Mouse (Mus musculus): ENCODE data around the gene 1700010I14Rik. TPM values are rescaled to one million over a fixed set of nuclear protein-coding genes. Genes with fewer than 3 reads are reported as not detected.

The 1700010I14Rik gene
- polyA plus RNA-seq (2014; fragmentation: Nextera tagmentation; extraction: Ambion mirVana), result 1.5 and 1.9 TPM in 2 replicates

DNA sequence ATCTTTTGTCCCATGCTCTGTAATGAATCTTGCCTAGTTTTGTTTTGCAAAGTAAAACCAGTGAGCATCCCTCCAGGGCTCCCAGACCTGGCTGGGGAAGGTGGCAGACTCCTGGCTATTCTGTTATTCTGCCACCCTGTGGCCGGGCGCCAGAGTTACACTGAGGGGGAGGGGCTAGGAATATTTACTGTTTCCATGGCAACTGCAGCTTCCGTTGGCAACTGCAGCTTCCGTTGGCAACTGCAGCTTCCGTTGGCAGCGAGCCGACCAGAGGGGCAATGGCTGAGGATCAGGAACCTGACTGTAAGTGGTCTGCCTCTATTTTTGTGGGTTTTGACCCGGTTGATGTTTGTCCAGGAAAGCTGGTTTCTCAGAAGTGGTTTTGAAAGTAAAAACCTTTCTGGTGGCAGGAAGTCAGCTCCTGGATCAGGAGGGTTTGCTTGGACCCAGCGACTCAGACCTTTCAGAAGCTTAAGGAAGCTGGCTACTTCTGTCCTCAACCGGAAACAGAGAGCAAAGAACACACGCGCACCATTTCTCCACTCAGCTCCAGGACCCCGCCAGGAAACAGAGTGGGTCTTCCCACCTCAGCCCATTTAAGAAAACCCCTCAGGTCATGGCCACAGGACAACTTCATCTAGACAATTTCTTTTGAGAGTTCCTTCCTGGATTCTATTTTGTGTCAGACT, at the start of gene 1700010I14Rik:
Gene 1700010I14Rik (plus strand): TSS at position 215 of the 689 bp plus-strand sequence.
- Histone ChIP-seq H3K4me1 (replicated peaks; ENCODE audit: control insufficient read depth, insufficient read depth, low read length) (peaks cover 19% of the 10 kb centered on the region), H3K9ac (peak within 1 kb of the TSS; percentile 47; the same call in 1 of the 2 replicates), H3K27me3 (ENCODE audit: control insufficient read depth, insufficient read depth, low read length) (no peaks in the 10 kb centered on the region), H3K36me3 (replicated peaks; ENCODE audit: control insufficient read depth, insufficient read depth) (peaks cover 13% of the 10 kb centered on the region), H3K4me3 (replicated peaks; ENCODE audit: low read length) (peak within 1 kb of the TSS; percentile 31), H3K4me2 (replicated peaks) (peak within 1 kb of the TSS; percentile 59), H3K9me3 (ENCODE audit: control insufficient read depth, low read length) (no peaks in the 10 kb centered on the region), H3K27ac (0 out of 2 replicates have a peak within 1 kb of the TSS, but pooled peaks have one; percentile 4)
- peak; percentile 49; the same call in 1 of the 2 replicates for ATAC-seq (ENCODE audit: low FRiP score)
- WGBS, result 7% methylated on average over 13 of the region's 13 CpGs
- DNase-seq (ENCODE audit: low spot score), result peak; percentile 84

DNA sequence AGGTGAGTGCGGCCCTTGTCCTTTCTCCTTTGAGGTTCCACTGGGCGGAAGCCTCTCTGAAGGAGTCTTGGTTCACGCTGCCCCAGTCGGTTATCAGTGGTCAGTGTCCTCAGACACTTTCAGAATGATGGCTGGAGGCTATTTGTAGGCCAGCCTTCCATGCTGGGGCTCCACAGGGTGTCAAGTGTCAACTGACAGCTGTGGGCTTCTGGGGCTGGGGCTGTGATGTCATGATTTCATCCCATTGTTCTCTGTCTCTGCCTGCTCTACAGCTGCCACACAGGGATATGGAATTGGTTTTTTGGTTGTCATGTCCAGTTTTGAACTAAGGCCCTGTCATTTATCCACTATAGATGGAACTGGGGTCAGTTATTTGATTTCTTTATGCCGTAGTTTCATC, 36.5 kb upstream of the 1700010I14Rik start:
- H3K27me3 ChIP-seq (ENCODE audit: control insufficient read depth, insufficient read depth, low read length), result no peaks in the 10 kb centered on the region
- ATAC-seq (ENCODE audit: low FRiP score) (no peak), DNase-seq (ENCODE audit: low spot score) (no peak)
- no peak overlapping the region for H3K4me2 ChIP-seq (replicated peaks)
- no peak overlapping the region for H3K9ac ChIP-seq
- 73% methylated on average over 5 of the region's 5 CpGs for WGBS
- H3K36me3 ChIP-seq (replicated peaks; ENCODE audit: control insufficient read depth, insufficient read depth), result peaks cover 78% of the 10 kb centered on the region
- H3K4me1 ChIP-seq (replicated peaks; ENCODE audit: control insufficient read depth, insufficient read depth, low read length), result no peaks in the 10 kb centered on the region
- H3K27ac ChIP-seq, result no peak overlapping the region
- no peak overlapping the region for H3K4me3 ChIP-seq (replicated peaks; ENCODE audit: low read length)
- no peaks in the 10 kb centered on the region for H3K9me3 ChIP-seq (ENCODE audit: control insufficient read depth, low read length)

DNA sequence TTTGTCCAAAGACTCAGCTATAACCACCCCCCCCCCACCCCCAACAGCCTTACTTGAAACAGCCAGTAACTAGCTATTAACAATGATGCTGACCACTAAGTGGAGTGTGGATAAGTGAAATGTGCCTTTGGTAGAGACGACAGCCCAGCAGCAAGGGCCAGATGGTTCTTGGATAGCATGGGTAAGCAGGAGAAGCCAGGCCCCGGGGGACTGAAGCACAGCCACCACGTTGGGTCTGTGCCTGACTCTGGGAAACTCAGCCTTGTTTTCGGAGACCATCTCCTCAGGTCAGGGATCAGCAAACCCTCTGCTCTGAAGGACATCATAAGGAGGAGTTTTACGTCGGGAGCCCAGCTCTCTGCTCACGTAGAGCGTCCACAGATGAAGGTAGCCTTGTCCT, 35.2 kb upstream of the 1700010I14Rik start:
- ATAC-seq (ENCODE audit: low FRiP score) (no peak), DNase-seq (ENCODE audit: low spot score) (no peak)
- 83% methylated on average over 8 of the region's 8 CpGs for WGBS
- no peaks in the 10 kb centered on the region for H3K27me3 ChIP-seq (ENCODE audit: control insufficient read depth, insufficient read depth, low read length)
- H3K9ac ChIP-seq, result no peak overlapping the region
- H3K4me1 ChIP-seq (replicated peaks; ENCODE audit: control insufficient read depth, insufficient read depth, low read length), result no peaks in the 10 kb centered on the region
- no peaks in the 10 kb centered on the region for H3K9me3 ChIP-seq (ENCODE audit: control insufficient read depth, low read length)
- no peak overlapping the region for H3K4me3 ChIP-seq (replicated peaks; ENCODE audit: low read length)
- H3K4me2 ChIP-seq (replicated peaks), result no peak overlapping the region
- H3K27ac ChIP-seq, result no peak overlapping the region
- H3K36me3 ChIP-seq (replicated peaks; ENCODE audit: control insufficient read depth, insufficient read depth), result peaks cover 70% of the 10 kb centered on the region

DNA sequence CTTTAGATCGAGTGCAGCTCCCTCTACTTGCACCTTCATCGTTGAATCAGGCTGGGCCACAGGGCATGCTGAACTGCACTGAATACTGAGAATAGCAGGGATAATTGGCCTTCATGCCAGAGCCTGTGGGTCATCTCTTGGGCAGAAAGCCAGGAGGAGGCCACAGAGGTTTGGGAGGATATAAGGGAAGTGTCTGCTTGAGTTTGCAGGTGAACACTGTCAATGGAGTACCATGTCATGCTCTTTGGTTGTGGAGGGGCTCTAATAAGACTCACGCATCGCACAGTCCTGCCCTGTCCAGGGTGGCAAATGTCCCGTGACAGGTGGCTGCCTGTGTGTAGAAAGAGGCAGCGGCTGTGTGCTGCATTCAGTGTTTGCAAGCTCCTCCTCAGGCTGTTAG, 30.0 kb upstream of the 1700010I14Rik start:
- H3K9ac ChIP-seq, result no peak overlapping the region
- 80% methylated on average over 6 of the region's 6 CpGs for WGBS
- no peak for DNase-seq (ENCODE audit: low spot score)
- H3K4me2 ChIP-seq (replicated peaks), result no peak overlapping the region
- H3K27ac ChIP-seq, result no peak overlapping the region
- no peaks in the 10 kb centered on the region for H3K9me3 ChIP-seq (ENCODE audit: control insufficient read depth, low read length)
- H3K4me1 ChIP-seq (replicated peaks; ENCODE audit: control insufficient read depth, insufficient read depth, low read length), result peaks cover 4% of the 10 kb centered on the region; the same call in 1 of the 2 replicates
- peaks cover 37% of the 10 kb centered on the region for H3K36me3 ChIP-seq (replicated peaks; ENCODE audit: control insufficient read depth, insufficient read depth)
- no peaks in the 10 kb centered on the region for H3K27me3 ChIP-seq (ENCODE audit: control insufficient read depth, insufficient read depth, low read length)
- ATAC-seq (ENCODE audit: low FRiP score), result no peak
- H3K4me3 ChIP-seq (replicated peaks; ENCODE audit: low read length), result no peak overlapping the region

DNA sequence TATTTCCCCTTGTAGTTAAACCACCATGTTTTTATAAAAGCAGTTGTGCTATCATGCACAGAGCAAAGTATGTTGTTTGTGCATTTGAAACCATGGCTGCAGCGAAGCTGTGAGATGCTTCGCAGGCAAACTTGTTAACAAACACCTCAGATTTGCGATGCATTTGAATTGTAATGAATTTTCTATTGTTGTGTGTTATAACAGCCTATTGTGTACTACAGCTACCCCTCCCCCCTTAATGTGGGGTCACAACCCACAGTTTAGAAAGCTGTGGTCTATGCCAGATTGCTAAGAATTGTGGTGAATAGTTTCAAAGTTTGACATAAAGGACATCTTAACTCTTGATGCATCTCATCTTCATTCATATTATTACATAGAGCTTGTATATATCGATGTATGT, 27.7 kb upstream of the 1700010I14Rik start:
- no peak overlapping the region for H3K4me3 ChIP-seq (replicated peaks; ENCODE audit: low read length)
- 55% methylated on average over 4 of the region's 4 CpGs for WGBS
- H3K27me3 ChIP-seq (ENCODE audit: control insufficient read depth, insufficient read depth, low read length), result no peaks in the 10 kb centered on the region
- H3K36me3 ChIP-seq (replicated peaks; ENCODE audit: control insufficient read depth, insufficient read depth), result peaks cover 28% of the 10 kb centered on the region; the same call in 1 of the 2 replicates
- no peak overlapping the region for H3K4me2 ChIP-seq (replicated peaks)
- DNase-seq (ENCODE audit: low spot score) (no peak), ATAC-seq (ENCODE audit: low FRiP score) (no peak)
- H3K27ac ChIP-seq, result no peak overlapping the region
- peaks cover 4% of the 10 kb centered on the region; the same call in 1 of the 2 replicates for H3K4me1 ChIP-seq (replicated peaks; ENCODE audit: control insufficient read depth, insufficient read depth, low read length)
- H3K9me3 ChIP-seq (ENCODE audit: control insufficient read depth, low read length), result no peaks in the 10 kb centered on the region
- no peak overlapping the region for H3K9ac ChIP-seq

DNA sequence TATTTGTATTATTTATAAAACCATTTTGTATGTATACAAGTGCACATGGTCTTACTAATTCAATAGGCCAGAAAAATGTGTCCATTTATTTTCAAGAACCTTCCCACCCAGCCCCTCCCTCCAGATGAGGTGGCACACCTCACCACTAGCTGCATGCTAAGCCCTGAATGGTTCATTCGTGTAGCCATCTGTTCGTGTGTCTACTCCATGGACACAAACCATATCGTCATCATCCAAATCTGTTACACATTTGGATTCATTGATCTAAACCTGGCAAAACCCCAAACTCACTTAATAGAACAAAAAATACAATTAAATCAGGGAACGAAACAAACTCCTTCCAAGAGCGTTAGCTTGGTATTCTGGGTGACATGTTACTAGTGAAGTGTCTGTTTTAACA, 27.0 kb upstream of the 1700010I14Rik start:
- Histone ChIP-seq H3K9me3 (ENCODE audit: control insufficient read depth, low read length) (no peaks in the 10 kb centered on the region), H3K4me2 (replicated peaks) (no peak overlapping the region), H3K27me3 (ENCODE audit: control insufficient read depth, insufficient read depth, low read length) (no peaks in the 10 kb centered on the region), H3K4me1 (replicated peaks; ENCODE audit: control insufficient read depth, insufficient read depth, low read length) (peaks cover 4% of the 10 kb centered on the region; the same call in 1 of the 2 replicates), H3K9ac (no peak overlapping the region), H3K4me3 (replicated peaks; ENCODE audit: low read length) (no peak overlapping the region), H3K27ac (no peak overlapping the region), H3K36me3 (replicated peaks; ENCODE audit: control insufficient read depth, insufficient read depth) (peaks cover 31% of the 10 kb centered on the region; the same call in 1 of the 2 replicates)
- WGBS, result 56% methylated on average over 5 of the region's 5 CpGs
- DNase-seq (ENCODE audit: low spot score) (no peak), ATAC-seq (ENCODE audit: low FRiP score) (no peak)

DNA sequence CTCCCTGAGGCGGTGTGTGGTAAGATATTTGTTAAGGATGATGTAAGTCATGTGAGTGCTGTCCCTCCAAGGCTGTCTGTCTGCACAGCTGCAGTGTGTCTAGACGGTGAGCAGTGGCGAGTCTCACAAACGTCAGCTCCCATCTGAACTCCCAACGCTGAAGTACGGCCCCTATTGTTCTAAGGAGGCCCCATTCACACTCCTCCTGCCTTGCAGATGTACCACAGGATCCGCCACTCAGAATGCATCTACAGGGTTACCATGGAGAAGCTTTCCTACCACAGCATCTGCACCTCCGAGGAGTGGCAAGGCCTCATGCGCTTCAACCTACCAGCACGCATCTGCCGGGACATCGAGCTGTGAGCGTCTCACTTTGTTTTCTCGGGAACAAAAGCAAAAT, 26.5 kb upstream of the 1700010I14Rik start:
- no peaks in the 10 kb centered on the region for H3K27me3 ChIP-seq (ENCODE audit: control insufficient read depth, insufficient read depth, low read length)
- no peak overlapping the region for H3K27ac ChIP-seq
- H3K9me3 ChIP-seq (ENCODE audit: control insufficient read depth, low read length), result no peaks in the 10 kb centered on the region
- no peak overlapping the region for H3K4me2 ChIP-seq (replicated peaks)
- no peak overlapping the region for H3K9ac ChIP-seq
- 21% methylated on average over 14 of the region's 14 CpGs for WGBS
- H3K4me3 ChIP-seq (replicated peaks; ENCODE audit: low read length), result no peak overlapping the region
- peaks cover 4% of the 10 kb centered on the region; the same call in 1 of the 2 replicates for H3K4me1 ChIP-seq (replicated peaks; ENCODE audit: control insufficient read depth, insufficient read depth, low read length)
- ATAC-seq (ENCODE audit: low FRiP score) (no peak; the same call in 1 of the 2 replicates), DNase-seq (ENCODE audit: low spot score) (no peak)
- H3K36me3 ChIP-seq (replicated peaks; ENCODE audit: control insufficient read depth, insufficient read depth), result peaks cover 37% of the 10 kb centered on the region

DNA sequence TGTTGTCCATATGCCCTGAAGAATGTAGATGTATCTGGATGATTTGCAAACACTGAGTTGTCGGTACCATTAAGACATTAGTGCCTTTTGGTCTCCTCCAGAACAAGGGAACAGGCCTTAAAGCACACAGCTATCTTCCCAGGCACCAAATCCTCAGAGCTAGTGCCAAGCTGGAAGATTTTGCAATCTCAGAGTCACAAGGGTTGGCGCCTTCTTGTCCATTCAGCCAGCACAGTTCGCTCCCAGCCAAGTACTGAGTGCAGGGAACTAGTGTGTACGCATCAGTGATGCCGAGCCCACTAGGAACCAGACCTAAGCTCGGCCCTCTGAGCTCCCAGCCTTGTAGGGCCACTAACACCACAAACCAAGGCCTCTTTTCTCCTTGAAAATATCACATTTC, 23.0 kb upstream of the 1700010I14Rik start:
- H3K4me3 ChIP-seq (replicated peaks; ENCODE audit: low read length), result no peak overlapping the region
- 89% methylated on average over 6 of the region's 6 CpGs for WGBS
- H3K36me3 ChIP-seq (replicated peaks; ENCODE audit: control insufficient read depth, insufficient read depth), result peaks cover 59% of the 10 kb centered on the region

DNA sequence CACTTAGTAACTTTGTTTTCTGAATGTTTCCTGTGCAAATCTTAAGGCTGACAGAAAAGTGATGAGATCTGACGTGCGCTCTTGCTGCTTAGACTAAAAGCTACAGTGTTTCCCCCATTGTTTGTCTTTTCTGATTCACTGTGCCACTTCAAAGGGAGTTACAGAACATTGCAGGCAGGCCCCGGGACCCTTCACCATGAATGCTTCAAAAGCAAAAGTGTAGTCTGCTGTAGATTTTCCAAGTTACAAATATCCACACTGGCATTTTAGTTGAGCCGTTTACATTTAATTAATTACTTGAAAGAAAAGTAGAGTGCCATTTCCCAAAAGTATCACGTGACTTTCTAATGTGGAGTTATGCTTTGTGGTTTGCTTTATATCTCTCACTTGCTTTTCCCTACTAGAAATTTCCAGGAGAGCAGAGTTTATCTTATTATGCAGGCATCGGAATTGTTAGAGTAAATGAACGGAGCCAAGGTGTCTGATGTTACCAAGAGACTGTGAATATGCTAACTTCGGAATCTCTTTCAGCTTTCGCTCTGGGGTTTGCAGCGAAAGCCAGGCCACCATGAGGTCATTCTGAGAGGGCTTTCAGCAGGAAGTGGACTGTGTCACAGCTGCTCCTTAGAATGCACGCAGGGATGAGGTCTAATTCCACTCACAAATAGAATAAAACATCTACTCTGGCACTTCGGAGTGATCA, 15.8 kb upstream of the 1700010I14Rik start:
- Histone ChIP-seq H3K4me1 (replicated peaks; ENCODE audit: control insufficient read depth, insufficient read depth, low read length) (peaks cover 4% of the 10 kb centered on the region; the same call in 1 of the 2 replicates), H3K27ac (no peak overlapping the region), H3K9ac (no peak overlapping the region), H3K36me3 (replicated peaks; ENCODE audit: control insufficient read depth, insufficient read depth) (peaks cover 53% of the 10 kb centered on the region), H3K27me3 (ENCODE audit: control insufficient read depth, insufficient read depth, low read length) (no peaks in the 10 kb centered on the region), H3K4me3 (replicated peaks; ENCODE audit: low read length) (no peak overlapping the region), H3K4me2 (replicated peaks) (no peak overlapping the region), H3K9me3 (ENCODE audit: control insufficient read depth, low read length) (no peaks in the 10 kb centered on the region)
- WGBS, result 13% methylated on average over 12 of the region's 12 CpGs
- no peak for DNase-seq (ENCODE audit: low spot score)
- no peak for ATAC-seq (ENCODE audit: low FRiP score)

More for the DNA sequence above, 23.0 kb upstream of the 1700010I14Rik start:
- no peak for DNase-seq (ENCODE audit: low spot score)
- Histone ChIP-seq H3K9me3 (ENCODE audit: control insufficient read depth, low read length) (no peaks in the 10 kb centered on the region), H3K4me1 (replicated peaks; ENCODE audit: control insufficient read depth, insufficient read depth, low read length) (peaks cover 4% of the 10 kb centered on the region; the same call in 1 of the 2 replicates), H3K4me2 (replicated peaks) (no peak overlapping the region), H3K27ac (no peak overlapping the region), H3K9ac (no peak overlapping the region), H3K27me3 (ENCODE audit: control insufficient read depth, insufficient read depth, low read length) (no peaks in the 10 kb centered on the region)
- no peak for ATAC-seq (ENCODE audit: low FRiP score)

Measured in hindbrain, embryonic 14.5 days (tissue).